Mouse (Mus musculus): Measurements from ENCODE around the gene Dnajc4.

Dnajc4 gene

DNA sequence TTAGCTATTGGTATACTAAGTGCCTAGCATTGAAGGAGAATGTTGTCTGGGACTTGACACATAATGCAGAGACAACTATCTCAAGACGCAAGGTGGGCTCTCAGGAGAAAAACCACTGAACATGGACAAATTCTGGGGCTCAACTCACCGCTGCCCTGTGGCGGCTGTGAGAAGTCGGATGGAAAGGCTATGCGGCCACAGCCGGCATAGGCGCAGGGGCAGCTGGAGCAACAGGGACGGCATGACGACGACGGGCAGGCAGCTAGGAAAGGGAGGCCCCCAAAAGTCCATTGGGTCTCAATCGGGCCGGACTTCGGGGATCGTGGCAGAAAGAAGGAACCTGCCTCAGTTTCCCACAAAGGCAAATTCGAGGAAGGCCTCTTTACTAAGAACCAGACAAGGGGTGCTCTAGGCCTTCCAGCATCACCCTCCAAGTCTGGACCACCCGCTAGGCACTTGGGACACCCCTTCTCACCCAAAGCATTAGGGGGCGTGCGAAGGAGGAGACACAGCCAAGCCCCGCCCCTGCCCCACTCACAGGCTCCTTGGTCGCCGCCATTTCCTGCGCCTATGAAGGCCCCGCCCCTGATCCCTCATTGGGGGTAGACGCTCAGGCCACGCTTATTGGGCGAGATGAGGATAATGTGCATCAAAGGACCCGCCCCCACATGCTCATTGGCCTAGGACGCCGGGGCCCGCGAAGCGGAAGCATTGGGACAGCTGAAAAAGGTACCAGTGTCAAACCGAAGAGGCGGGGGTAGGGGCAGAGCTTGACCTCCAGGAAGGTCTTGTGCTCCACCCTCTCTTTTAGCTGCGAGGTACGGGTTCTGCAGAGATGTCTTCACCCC, at the start of gene Dnajc4:
TSS of gene Dnajc4 (minus strand) at position 562 of the 848 bp plus-strand sequence.
- DNase-seq, result peak; percentile 100

DNA sequence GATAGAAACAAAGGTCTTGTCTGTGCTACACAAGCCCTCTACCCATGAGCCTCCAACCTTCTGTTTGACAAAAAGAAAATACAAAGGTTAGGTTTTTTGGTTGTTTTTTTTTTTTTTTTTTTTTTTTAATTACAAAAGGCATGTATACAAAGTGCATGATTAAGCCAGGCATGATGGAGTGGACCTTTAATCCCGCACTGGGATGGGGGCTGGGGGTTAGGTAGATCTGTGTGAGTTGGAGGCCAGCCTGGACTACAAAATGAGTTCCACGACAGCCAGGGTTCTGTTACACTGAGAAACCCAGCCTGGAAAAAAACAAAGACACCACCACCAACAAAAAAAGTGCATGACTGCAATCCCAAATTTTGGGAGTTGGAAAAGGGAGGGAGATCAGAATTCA, 48.8 kb upstream of the Dnajc4 start:
- no peak for DNase-seq

DNA sequence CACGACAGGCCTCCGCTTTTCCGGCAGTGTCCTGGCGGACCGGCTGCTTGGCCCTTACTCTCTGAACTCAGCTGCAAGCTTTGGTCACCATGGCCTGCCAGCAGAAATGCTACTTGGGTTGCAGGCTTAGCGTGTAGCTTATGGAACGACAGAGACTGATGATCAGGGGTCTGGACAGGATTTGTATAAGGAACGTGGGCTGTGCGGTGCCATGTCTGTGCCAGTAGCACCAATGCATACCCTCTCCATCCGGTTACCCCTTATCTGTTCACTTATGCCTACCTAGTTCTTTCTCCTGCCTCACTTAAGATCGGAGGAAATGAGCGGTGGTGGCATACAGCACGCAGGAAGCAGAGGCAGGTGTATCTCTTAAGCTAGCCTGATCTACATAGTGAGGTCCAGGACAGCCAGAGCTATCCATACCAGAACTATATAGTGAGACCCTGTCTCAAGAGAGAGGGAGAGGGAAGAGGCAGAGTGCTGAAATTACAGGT, 48.3 kb upstream of the Dnajc4 start:
- DNase-seq, result no peak

DNA sequence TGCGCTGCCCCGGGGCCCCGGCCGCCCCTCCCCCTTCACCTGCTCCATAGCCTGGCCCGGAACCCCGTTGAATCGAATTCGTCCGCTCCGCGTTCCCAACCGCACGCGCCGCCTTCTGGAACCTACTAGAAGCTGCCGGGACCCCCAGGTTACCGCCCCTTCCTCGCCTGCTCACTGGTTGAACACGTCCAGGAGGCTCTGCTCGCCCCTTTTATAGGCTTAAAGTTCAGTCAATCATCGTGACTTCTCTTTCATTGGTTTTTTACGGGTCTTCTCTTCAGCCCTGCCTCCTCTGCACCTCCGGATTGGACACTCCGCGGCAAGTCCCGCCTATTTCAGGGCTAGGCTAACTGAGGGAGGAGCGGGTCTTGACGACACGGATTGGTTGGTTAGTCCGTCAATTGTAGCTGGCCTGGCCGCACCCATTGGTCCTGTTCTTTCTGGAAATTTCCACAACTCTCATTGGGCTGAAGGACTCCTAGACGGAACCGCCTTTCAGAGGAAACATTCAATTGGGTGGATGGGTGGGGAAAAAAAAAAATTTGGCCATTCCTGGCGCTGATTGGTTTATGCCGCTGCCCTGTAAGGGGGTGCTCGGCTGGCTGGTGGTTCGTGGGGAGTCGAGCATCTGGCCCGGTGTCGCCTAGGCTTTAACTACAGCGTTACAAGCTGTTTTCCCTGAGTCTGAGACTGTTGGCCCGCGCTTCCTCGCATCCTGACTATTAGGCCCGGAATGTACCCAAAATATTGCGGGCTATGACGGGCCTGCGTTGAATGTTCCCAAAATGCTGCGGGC, 47.7 kb upstream of the Dnajc4 start, which contains the start of gene Stip1:
TSS of gene Stip1 (minus strand) at position 127 of the 796 bp plus-strand sequence.
- peak; percentile 98 for DNase-seq

DNA sequence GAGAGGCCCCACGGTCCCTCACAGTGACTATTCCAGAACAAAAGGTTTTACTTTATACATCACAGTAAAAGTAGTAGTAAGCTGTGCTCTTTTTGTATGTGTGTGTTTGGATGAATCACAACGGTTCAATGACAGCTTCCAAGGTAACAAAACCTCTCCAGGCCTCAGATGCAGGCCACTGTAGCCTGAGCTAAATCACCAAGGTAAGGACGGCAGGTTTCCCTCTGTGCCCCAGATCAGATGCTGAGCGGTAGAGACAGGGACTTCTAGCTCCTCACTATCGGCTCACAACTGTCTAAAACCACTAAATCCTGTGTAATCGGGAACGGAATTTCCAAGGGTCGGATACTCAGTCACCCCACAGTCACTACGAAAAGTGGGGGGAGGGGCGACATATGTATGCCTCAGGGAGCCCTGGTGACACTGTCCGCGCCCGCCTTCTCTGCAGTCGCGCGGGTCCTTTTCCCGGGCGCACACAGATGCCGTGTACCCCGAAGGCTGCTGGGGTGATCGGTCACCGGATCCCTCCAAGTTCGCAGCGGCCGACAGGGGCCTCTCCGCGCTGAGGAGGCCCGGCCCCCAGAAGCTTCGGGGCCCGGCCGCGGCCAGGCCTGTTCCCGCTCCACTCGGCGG, 46.8 kb upstream of the Dnajc4 start:
- DNase-seq, result peak; percentile 80

DNA sequence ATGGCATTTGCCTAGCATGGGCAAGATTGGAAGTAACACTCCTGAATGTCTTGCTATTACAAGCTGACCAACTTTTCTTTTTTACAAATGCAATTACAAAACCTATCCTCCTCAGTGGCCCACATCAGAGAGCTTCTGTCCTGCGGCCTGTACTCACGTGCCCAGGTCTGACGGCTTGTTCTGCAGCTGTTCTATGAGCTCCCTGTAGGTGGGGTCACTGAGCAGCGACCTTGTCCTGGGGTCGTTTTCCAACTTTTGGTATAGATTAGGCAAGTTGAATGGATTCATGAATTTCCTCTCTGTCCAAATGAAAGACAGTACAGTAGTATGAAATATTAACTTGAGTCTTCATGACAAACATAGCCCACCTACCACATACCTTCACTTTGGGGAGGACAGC, 41.6 kb upstream of the Dnajc4 start:
- DNase-seq, result no peak

DNA sequence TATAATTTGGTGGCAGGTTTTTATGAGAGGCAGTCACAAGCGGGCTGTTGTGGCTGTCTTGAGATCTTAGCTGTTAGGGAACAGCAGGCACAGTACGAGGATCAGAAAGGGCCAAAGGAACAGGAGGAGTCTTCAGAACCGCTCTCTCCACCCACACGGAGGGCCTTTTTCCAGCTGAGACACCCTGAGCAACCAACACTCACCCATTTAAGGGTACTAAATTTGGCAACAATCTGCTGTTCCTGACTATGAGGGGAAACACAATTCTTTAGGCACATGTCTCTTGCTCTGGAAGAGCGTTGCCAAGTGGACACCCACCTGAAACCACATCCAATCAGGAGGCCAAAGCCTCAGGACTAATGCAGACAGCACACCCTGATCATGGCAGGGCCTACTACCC, 37.2 kb upstream of the Dnajc4 start:
- no peak for DNase-seq

DNA sequence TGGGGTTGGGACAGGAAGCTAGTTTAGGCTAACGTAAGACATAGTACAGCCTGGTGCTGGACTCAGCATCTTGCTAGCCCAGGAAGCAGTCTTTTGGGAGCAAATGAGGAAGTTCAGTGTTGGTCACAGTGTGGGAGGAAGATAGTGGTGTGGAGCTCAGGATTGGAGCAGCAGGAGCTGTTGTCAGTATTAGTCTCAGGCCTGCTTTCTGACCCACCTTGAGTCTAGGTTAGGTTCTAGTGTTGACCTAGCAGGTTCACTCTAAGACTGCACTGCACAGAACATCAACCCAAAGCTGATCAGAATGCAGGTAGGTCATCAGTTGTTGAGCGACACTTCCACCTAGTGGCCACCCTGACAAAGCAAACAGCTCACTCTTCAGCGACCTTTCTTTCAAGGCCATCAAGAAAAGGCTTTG, 27.9 kb upstream of the Dnajc4 start:
- peak; percentile 49 for DNase-seq

DNA sequence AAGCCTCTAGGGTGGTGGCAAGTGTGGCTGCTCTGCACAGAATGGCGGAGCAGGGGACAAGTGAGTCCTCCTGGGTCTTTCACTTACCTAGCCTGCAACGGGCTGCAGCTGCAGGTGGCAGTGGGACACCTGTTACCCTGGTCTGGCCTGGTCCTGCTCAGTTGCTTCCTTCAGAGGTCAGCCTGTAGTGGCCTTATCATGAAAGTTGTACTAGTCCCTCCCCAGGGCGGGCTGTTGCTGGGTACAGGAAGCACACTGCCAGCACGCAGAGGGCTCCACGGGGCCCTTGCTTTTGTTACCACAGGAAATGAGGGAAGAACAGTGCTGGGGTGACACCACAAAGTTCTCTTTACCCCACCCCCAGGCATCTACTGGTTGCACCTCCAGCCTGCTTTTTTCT, 26.8 kb upstream of the Dnajc4 start, which contains the start of gene Fermt3:
TSS of gene Fermt3 (minus strand) at position 279 of the 400 bp plus-strand sequence.
- no peak for DNase-seq

DNA sequence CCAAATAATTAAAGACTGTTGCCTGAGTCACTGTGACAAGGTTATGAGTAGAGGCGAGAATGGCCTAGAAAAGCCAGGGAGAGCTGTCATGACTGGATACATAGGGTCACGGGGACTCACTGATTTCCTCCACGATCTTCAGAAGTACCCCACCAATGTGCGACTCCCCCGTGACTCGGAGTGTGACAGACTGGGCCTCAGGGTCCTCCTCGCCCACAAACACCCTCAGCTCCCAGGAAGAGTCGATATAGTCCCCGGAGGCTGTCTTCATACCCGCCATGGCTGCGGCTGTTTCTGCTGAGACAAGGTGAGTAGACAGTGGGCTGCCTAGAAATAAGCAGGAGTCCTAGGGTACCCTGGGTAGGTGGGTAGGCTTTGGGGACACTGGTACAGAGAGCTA, 26.2 kb upstream of the Dnajc4 start:
- no peak for DNase-seq

DNA sequence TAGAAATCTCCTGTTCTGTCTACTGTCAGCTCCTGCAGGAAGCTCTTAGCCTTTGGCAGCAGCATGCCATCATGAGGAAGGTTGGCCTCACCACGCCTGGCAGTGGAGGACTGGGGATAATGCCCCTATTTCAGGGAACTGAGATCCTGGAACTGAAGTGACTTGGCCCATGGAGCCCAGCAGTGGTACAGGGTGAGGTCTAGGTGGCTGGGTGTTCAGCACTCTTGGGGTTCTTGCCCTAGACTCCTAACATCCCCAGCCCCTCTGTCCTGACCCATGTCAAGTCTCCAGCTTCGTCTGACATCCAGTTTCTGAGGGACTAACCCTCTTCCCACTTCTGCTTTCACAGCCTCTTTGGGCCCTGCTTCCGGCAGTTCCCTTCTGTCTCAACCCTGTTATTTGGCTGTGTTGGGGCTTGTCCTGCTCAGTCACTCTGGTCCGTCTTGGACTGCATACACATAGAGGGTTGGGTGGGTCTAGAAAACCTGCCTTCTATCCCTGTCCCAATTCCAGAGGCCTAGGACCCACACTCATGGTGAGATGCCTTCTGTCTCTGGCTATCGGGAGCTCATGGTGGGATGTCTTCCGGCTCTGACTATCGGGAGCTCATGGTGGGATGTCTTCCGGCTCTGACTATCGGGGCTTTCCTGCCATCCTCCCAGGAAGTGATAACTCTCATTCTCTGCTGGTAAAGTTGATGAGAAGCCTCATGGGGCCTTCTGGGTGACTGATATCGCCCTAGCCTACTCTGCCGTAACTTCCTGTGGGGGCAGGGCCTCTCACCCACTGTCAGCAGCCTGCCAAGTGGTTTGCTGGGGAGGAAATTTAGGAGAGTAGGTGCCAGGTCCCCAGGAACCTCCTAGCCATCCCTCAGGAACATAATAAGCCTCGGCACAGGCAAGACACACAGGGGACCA, 25.4 kb upstream of the Dnajc4 start:
- DNase-seq, result no peak

DNA sequence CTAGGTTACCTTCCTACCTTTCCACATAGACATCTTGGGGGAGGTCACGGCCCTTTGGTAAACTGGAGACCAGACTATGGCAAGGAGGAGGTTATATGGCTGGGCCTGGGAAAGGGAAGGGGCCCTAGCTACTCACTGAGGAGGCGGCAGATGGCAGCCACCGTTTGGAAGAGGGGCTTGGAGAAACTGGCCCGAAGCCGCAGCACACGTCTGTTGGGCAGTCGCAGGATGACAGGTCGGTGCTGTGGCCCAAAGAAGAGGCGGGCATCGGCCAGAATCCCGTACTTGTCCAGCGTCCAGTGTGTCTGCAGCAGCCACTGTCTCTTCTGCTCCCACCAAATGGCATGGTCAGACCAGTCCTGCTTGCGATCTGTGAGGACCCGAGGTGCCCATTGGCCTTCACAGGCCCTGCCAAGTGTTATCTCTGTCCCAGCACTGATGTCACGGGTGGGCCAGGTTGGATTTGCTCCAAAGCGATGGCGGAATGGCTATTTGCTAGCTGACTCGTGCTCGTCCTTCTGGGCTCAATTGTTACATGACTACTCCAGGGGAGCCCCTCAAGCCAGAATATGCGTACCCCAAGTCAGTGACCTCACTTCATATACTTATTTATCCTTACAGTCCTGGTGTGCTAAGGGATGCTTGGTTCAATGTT, 22.2 kb upstream of the Dnajc4 start:
- no peak for DNase-seq

DNA sequence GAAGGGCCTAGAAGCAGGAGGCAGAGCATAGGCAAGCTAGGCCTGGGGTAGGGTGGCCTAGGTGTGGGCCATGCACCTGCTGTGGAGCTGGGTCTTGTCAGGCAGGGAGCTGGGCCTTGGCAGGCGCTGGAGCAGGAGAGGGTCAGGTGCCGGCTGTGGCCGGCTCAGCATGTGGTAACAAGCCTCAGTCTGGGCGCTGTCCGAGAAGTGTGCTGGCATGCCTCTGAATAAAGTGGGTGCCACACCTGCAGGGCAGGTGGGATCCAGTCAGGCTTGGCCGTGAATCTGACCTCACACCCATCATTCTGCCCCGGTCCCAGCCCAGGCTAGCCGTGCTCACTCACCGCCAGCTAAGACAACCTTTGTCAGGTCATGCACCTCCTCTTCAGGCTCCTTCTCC, 21.6 kb upstream of the Dnajc4 start:
- DNase-seq, result no peak

DNA sequence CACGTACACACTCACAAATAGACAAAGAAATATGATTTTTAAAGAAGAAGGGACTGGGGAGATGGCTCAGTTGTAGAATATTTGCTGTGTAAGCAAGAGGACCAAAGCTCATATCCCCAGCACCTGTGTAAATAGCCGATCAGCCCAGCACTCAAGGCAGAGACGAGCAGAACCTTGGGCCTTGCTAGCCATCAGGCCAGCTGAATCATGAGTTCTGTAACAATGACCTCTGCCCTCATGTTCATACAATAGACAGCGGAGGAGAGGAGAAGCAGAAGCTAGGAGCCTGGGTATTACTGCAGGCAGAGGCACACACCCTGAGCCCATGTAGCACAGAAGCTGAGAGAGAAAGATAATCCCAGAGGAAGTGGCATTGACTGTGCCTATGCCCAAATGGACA, 20.1 kb upstream of the Dnajc4 start:
- no peak for DNase-seq

DNA sequence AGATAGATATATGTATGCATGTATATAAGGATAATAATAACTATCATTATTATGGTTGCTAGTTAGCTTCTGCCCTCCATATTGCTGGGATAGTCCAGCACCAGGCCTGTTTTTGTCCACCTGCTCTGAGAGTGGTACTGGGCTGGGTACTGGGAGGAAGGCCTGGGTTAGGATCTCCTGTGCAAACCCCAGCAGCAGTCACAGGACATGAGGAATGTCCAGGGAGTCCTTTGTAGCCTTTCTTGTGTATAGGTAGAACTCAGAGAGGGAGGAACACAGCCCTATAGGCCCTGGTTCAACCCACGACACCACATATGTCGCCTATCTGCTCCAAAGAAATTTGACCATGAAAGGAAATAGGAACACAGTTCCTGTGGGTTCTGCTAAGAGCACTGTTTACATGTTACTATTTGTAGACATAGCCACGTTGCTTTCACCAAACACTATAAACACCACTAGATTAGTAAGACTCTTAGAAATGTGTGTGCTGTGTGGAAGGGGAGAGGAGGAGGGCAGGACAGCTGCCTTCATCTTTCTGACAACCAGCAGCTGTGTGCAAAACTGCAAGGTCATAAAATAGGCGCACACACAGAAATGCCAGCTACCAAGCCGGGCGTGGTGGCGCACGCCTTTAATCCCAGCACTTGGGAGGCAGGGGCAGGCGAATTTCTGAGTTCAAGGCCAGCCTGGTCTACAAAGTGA, 14.7 kb upstream of the Dnajc4 start:
- no peak for DNase-seq

DNA sequence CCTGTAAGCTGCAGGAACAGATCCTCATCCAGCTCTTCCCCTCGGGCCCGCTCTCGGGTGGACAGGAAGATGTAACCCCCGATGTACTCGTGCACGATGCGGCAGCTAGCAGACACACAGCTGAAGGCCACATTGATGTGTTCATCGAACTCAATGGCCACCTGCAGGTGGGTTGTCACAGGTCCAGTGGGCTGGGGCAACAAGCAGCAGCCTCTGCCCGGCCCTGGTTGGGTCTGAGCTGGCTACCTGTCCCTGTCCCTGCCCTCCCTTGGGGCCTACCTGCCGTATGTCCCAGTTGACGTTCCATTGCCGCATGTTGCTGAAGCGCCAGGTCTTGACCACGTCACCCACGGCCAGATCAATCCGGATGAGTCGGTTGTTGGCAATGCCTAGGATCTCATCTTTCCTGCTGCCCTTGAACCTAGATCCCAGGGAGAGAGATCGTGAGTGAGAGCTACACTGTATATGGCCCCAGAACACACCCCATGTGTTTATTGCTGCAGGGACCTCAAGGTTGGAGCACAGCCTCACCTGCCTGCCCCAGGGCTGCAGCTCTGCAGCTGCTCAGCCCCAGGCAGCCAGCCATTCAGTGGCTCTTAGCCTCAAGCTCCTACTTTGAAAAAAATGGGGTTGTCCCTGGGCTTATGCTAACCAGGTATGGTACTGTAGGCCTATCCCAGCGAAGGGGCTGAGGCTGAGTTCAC, 7.1 kb upstream of the Dnajc4 start:
- no peak for DNase-seq

DNA sequence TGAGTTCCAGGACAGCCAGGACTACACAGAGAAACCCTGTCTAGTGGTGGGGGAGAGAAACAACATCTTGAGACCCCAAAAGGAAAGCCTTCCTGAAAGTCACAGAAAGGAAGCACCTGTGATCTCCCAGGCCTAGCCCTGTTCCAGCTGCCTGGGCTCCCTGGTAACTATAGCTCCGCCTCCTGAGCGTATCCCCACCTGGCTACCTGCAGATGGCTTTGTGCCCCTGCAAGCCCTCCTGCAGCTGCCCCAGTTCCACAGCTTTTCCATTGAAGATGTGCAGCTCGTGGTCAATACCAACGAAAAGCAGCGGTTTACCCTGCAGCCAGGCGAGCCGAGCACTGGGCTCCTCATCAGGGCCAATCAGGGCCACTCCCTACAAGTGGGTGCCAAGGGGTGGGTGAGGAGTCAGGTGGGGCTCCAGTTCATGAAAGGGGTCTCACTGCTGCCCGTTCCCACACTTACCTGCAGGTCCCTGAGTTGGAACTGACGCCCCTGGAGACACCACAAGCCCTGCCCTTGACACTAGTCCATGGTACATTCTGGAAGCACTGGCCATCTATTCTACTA, 5.4 kb upstream of the Dnajc4 start:
- DNase-seq, result no peak

DNA sequence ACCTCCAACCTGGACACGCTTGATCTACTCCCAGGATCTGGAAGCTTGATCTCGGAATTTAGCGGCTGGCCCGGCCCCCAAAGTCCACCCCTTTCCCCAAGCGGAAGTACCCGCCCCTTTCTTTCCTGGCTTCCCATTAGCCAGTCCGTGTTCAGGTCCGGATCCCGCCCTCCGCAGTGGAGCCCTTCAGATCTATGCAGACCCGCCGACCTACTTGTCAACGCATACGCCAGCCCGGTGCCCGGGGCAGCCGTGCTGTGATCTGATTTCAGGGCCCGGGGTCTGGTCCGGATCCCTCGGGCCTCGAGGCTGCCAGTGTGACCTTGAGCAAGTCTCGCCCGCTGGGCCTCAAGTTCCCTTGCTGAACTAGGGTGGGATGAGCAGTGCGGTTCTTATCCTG, 3.6 kb upstream of the Dnajc4 start, which contains the start of the genes Nudt22 and Trpt1:
TSS of gene Nudt22 (minus strand) at position 112 of the 400 bp plus-strand sequence.
TSS of gene Trpt1 (plus strand) at position 126 of the 400 bp plus-strand sequence.
- peak; percentile 94 for DNase-seq

DNA sequence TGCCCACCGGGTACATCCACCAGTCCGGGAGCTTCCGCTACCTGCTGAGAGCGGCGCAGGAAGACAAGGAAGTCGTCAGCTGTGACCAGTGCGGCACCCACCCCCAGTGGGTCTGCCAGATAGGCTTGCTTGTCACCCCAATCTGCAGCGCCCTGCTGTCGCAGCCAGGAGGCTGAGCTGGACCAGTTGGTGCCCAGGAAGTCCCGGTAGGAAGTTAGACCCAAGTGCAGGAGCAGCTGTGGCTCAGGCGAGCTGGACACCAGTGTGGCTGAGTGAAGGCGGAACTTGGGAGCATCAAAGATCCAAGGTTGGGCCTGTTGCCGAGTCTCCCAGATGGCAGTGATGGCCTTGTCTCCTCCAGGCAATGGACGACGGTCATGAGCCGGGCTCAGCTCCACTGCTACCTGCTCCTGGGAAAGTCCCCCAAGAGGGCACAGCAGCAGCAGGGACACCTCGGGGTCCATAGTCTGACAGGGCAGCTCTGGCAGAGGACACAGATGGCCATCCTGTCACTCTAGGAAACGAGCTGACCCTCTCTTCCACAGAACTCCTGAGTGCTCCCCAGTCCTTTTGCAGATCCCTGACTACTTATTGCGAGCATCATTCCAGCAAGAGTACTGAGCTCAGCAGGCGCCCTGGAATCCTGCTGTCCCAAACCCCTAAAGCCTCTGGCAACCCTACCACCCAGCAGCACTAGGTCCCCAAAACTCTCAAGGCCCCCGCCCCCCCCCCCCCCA, 3.1 kb upstream of the Dnajc4 start:
- DNase-seq, result no peak
